Comparison of ENCODE assay signal across 8 mouse cellular contexts in genomic region chrX:12761626-12762333, GRCm38 (mm10). TPM values are rescaled to one million over a fixed set of nuclear protein-coding genes. Genes with fewer than 3 reads are reported as not detected.
DNase-seq lines count a peak whose midpoint lies in the region; ATAC-seq lines count a peak whose summit lies in the region.

Med14 (minus strand) TSS chrX:12762073.

- H3K9me3 ChIP-seq in hindbrain, embryonic 15.5 days: no peaks in the 10 kb centered on the region

- peak; percentile 97 for ATAC-seq in hindbrain, embryonic 15.5 days (ENCODE audit: low FRiP score, low read depth)

- peaks cover 8% of the 10 kb centered on the region; the same call in 1 of the 2 replicates for H3K4me1 ChIP-seq in hindbrain, embryonic 15.5 days (replicated peaks)

- no peaks in the 10 kb centered on the region for H3K36me3 ChIP-seq in hindbrain, embryonic 15.5 days

- H3K27me3 ChIP-seq in hindbrain, embryonic 15.5 days: no peaks in the 10 kb centered on the region

- H3K4me2 ChIP-seq in hindbrain, embryonic 15.5 days: peak within 1 kb of the TSS; percentile 56

- H3K4me3 ChIP-seq in hindbrain, embryonic 15.5 days: peak within 1 kb of the TSS; percentile 60

- H3K9ac ChIP-seq in hindbrain, embryonic 15.5 days: peak within 1 kb of the TSS; percentile 68

- DNase-seq in ZHBTc4 (ENCODE audit: low read depth, low spot score): peak; percentile 89
- DNase-seq in cerebellum, postnatal 4 days (ENCODE audit: low spot score in 2 of 2): peak; percentile 56 to 79
- DNase-seq in gastrocnemius, adult 18-20 months (ENCODE audit: low spot score): peak; percentile 79
- peak; percentile 74 to 83 for DNase-seq in left cerebral cortex, adult 18-20 months (ENCODE audit: low spot score in 2 of 2)
- DNase-seq in lung, postnatal 4 days: peak; percentile 89 to 95
- peak; percentile 94 for DNase-seq in retina, postnatal 1 day
- peak; percentile 94 for DNase-seq in thymus, postnatal 4 days

- peak within 1 kb of the TSS; percentile 96 for H3K27ac ChIP-seq in hindbrain, embryonic 15.5 days (replicated peaks)

- 7% methylated on average over 60 of the region's 79 CpGs for WGBS in hindbrain, embryonic 15.5 days

RNA-seq across cellular contexts. Expression of gene Med14, which starts in this region (rescaled TPM):
- 10 to 100 TPM; 22.4 to 25.2 TPM for total RNA-seq in gastrocnemius, adult 18-20 months (2021)
- 13.0 and 14.5 TPM in 2 replicates for polyA plus RNA-seq in hindbrain, embryonic 15.5 days (2015; fragmentation: Nextera tagmentation; extraction: Ambion mirVana)
- total RNA-seq in left cerebral cortex, adult 18-20 months (2021): 10 to 100 TPM; 70.5 to 78.8 TPM

Comparison
In these comparisons a context has a peak if more than half of its experiments do, and no peak if none do; other contexts are left out.
1. Peak in every context shown above with its lines: DNase-seq, ATAC-seq, H3K4me3 ChIP-seq and H3K27ac ChIP-seq.